24 mouse cellular contexts compared by ENCODE assay signal in genomic region chr2:172594326-172594725, GRCm38 (mm10). TPM values are rescaled to one million over a fixed set of nuclear protein-coding genes. Genes with fewer than 3 reads are reported as not detected.
"Had no signal": no experiment of that assay in that cellular context is flagged by ENCODE, and none has a peak within 500 bp of the region (broad histone marks: within the 10 kb centered on the region; RNA-seq: fewer than 3 reads in every experiment).

No protein-coding gene starts in this region.

- H3K36me3 ChIP-seq: liver, embryonic 13.5 days; midbrain, embryonic 12.5 days; neural tube, embryonic 13.5 days; stomach, embryonic 15.5 days had no signal

- H3K9ac ChIP-seq: liver, embryonic 13.5 days; midbrain, embryonic 12.5 days; neural tube, embryonic 13.5 days; stomach, embryonic 15.5 days had no signal

- H3K4me1 ChIP-seq: neural tube, embryonic 13.5 days; stomach, embryonic 15.5 days had no signal

- DNase-seq: kidney, adult 18-20 months; kidney, adult 9 months; kidney, postnatal 14 days; kidney, postnatal 4 days; liver, embryonic 13.5 days; lung, adult 2 months; lung, postnatal 14 days; lung, postnatal 4 days; retina, postnatal 1 day; right cerebral cortex, postnatal 25 days; spleen, adult 18-20 months; thymus, postnatal 36 days had no signal

- H3K27me3 ChIP-seq: liver, embryonic 13.5 days; stomach, embryonic 15.5 days had no signal

- ATAC-seq: midbrain, embryonic 16.5 days had no signal

- H3K4me2 ChIP-seq: liver, embryonic 13.5 days; midbrain, embryonic 12.5 days; neural tube, embryonic 13.5 days; stomach, embryonic 15.5 days had no signal

- H3K9me3 ChIP-seq: liver, embryonic 13.5 days; midbrain, embryonic 12.5 days; neural tube, embryonic 13.5 days; stomach, embryonic 15.5 days had no signal

- H3K27ac ChIP-seq: layer of hippocampus, adult 2 months; liver, embryonic 13.5 days; midbrain, embryonic 12.5 days; neural tube, embryonic 13.5 days; stomach, embryonic 15.5 days had no signal

- H3K4me3 ChIP-seq: layer of hippocampus, adult 2 months; liver, embryonic 13.5 days; midbrain, embryonic 12.5 days; myocyte; neural tube, embryonic 13.5 days; stomach, embryonic 15.5 days had no signal

RNA-seq across cellular contexts. Expression of gene Tfap2c, which starts 44.9 kb away (rescaled TPM):
- total RNA-seq: liver, adult 2 months; megakaryocyte progenitor cell, adult 5-6 weeks; megakaryocyte-erythroid progenitor cell, adult 5-6 weeks; monocyte, adult 5-6 weeks; neutrophil, adult 5-6 weeks had no signal
- polyA plus RNA-seq: liver, adult 2 months; liver, embryonic 13.5 days; liver, embryonic 16.5 days; myocyte had no signal
